Mouse (Mus musculus) CH12.LX (cell line): ENCODE measurements at regions not wholly inside any gene's neighbourhood (a gene's known extent, or its start where the extent isn't known, plus 50 kb on each side); places are given as distances from the start of the nearest gene placed in this dataset.

Source experiments
- DNase-seq: peaks from one replicate; pipeline ENCODE4 v3.0.0-alpha.2; 2013; ENCODE audit errors: extremely low read depth
- H3K27ac ChIP-seq: 2 replicates; pipeline ENCODE4 v1.5.1; 2012; ENCODE audit warnings: low read depth, mild to moderate bottlenecking, control low read depth, moderate library complexity; ENCODE audit not compliant: insufficient read depth
- H3K27me3 ChIP-seq: replicated peaks from 2 replicates; pipeline ENCODE3; 2012; ENCODE audit warnings: inconsistent platforms
- H3K36me3 ChIP-seq, 2 experiments: replicated peaks in 1 of 2; 2 replicates each; pipeline versions ENCODE3 to v1.6.1; 2012; ENCODE audit warnings: inconsistent platforms in 1 of 2, low read length in 1 of 2, mild to moderate bottlenecking in 1 of 2, mixed read lengths in 1 of 2, moderate library complexity in 1 of 2; ENCODE audit not compliant: control insufficient read depth in 1 of 2, insufficient read depth in 1 of 2
- H3K4me1 ChIP-seq, 2 experiments: 2 replicates each; pipeline ENCODE4 v1.6.1; 2012; ENCODE audit warnings: inconsistent platforms in 1 of 2, moderate library complexity in 1 of 2; ENCODE audit not compliant: insufficient read depth in 2 of 2, control insufficient read depth in 1 of 2
- H3K4me2 ChIP-seq: 2 replicates; pipeline ENCODE4 v1.6.1; 2012; ENCODE audit warnings: low read depth, mild to moderate bottlenecking, control low read depth; ENCODE audit not compliant: poor library complexity, insufficient read depth, severe bottlenecking
- H3K4me3 ChIP-seq, 3 experiments: fragments of 150-350 bp in 1 of 3; sonication (generic) in 1 of 3; replicated peaks in 1 of 3; 2 replicates each; pipeline versions ENCODE3 to v1.5.1; 2011 to 2012; ENCODE audit warnings: low read depth in 2 of 3, low read length in 2 of 3, mild to moderate bottlenecking in 2 of 3, moderate library complexity in 2 of 3, control low read depth in 1 of 3, improper control_type of control experiment in 1 of 3, inconsistent platforms in 1 of 3, mixed read lengths in 1 of 3; ENCODE audit not compliant: poor library complexity in 1 of 3
- H3K79me2 ChIP-seq: replicated peaks from 2 replicates; pipeline ENCODE4 v1.6.1; 2012; ENCODE audit warnings: mild to moderate bottlenecking, moderate library complexity; ENCODE audit not compliant: control insufficient read depth, poor library complexity, insufficient read depth, severe bottlenecking; ENCODE audit errors: extremely low read depth
- H3K9ac ChIP-seq: 2 replicates; pipeline ENCODE4 v1.6.1; 2012; ENCODE audit warnings: low read depth, mild to moderate bottlenecking, control low read depth, moderate library complexity; ENCODE audit not compliant: insufficient read depth
- H3K9me3 ChIP-seq: replicated peaks from 2 replicates; pipeline ENCODE3; 2012; ENCODE audit warnings: low read length, inconsistent platforms, mixed read lengths
- CHD1 ChIP-seq: IDR thresholded peaks from 2 replicates; pipeline ENCODE4 v1.6.1; 2012; ENCODE audit warnings: low read depth, low read length, improper control_type of control experiment, inconsistent platforms
- CTCF ChIP-seq, 2 experiments: IDR thresholded peaks in 1 of 2; conservative IDR thresholded peaks in 1 of 2; 2 replicates each; pipeline ENCODE4 v1.5.1; 2011 to 2012; ENCODE audit warnings: low read depth in 2 of 2, low read length in 2 of 2, improper control_type of control experiment in 1 of 2, inconsistent platforms in 1 of 2, mild to moderate bottlenecking in 1 of 2, moderate library complexity in 1 of 2
- E2F4 ChIP-seq: IDR thresholded peaks from 2 replicates; pipeline ENCODE4 v1.6.1; 2011; ENCODE audit warnings: low read depth, low read length, improper control_type of control experiment; ENCODE audit not compliant: insufficient replicate concordance
- ELF1 ChIP-seq: IDR thresholded peaks from 2 replicates; pipeline ENCODE4 v1.6.1; 2014; ENCODE audit warnings: low read depth, mild to moderate bottlenecking, inconsistent platforms, low read length, improper control_type of control experiment
- EP300 ChIP-seq: IDR thresholded peaks from 2 replicates; pipeline ENCODE4 v1.6.1; 2011; ENCODE audit warnings: low read length, improper control_type of control experiment
- IRF4 ChIP-seq: IDR thresholded peaks from 2 replicates; pipeline ENCODE4 v1.6.1; 2014; ENCODE audit warnings: low read depth, mild to moderate bottlenecking, inconsistent platforms, low read length, improper control_type of control experiment
- JUN ChIP-seq: IDR thresholded peaks from 2 replicates; pipeline ENCODE4 v1.6.1; 2011; ENCODE audit warnings: low read depth, mild to moderate bottlenecking, low read length, improper control_type of control experiment, moderate library complexity; ENCODE audit not compliant: insufficient read depth
- JUND ChIP-seq: conservative IDR thresholded peaks from 2 replicates; pipeline ENCODE4 v1.6.1; 2011; ENCODE audit warnings: low read depth, low read length, improper control_type of control experiment
- MAX ChIP-seq: IDR thresholded peaks from 2 replicates; pipeline ENCODE4 v1.6.1; 2011; ENCODE audit warnings: low read length, improper control_type of control experiment
- MAZ ChIP-seq: IDR thresholded peaks from 2 replicates; pipeline ENCODE4 v1.6.1; 2012; ENCODE audit warnings: low read depth, mild to moderate bottlenecking, inconsistent platforms, low read length, improper control_type of control experiment, moderate library complexity
- MEF2A ChIP-seq: IDR thresholded peaks from 2 replicates; pipeline ENCODE4 v1.6.1; 2014; ENCODE audit warnings: low read depth, mild to moderate bottlenecking, inconsistent platforms, low read length, improper control_type of control experiment, borderline replicate concordance
- MXI1 ChIP-seq: IDR thresholded peaks from 2 replicates; pipeline ENCODE4 v1.6.1; 2011; ENCODE audit warnings: mild to moderate bottlenecking, low read depth, low read length, improper control_type of control experiment
- NRF1 ChIP-seq: IDR thresholded peaks from 2 replicates; pipeline ENCODE4 v1.6.1; 2014; ENCODE audit warnings: low read depth, mild to moderate bottlenecking, inconsistent platforms, low read length, improper control_type of control experiment, moderate library complexity
- PAX5 ChIP-seq: IDR thresholded peaks from 2 replicates; pipeline ENCODE4 v1.6.1; 2012; ENCODE audit warnings: low read length, inconsistent platforms, mixed read lengths
- POLR2AphosphoS2 ChIP-seq: IDR thresholded peaks from 2 replicates; pipeline ENCODE4 v1.6.1; 2011; ENCODE audit warnings: low read depth, low read length, improper control_type of control experiment
- RAD21 ChIP-seq: IDR thresholded peaks from 2 replicates; pipeline ENCODE4 v1.6.1; 2011; ENCODE audit warnings: low read depth, mild to moderate bottlenecking, low read length, improper control_type of control experiment, moderate library complexity
- RCOR1 ChIP-seq: conservative IDR thresholded peaks from 2 replicates; pipeline ENCODE4 v1.6.1; 2012; ENCODE audit warnings: low read depth, mild to moderate bottlenecking, inconsistent platforms, low read length, improper control_type of control experiment
- TCF12 ChIP-seq: IDR thresholded peaks from 2 replicates; pipeline ENCODE4 v1.6.1; 2014; ENCODE audit warnings: low read depth, mild to moderate bottlenecking, inconsistent platforms, low read length, improper control_type of control experiment
- ZKSCAN1 ChIP-seq: IDR thresholded peaks from 2 replicates; pipeline ENCODE4 v1.6.1; 2012; ENCODE audit warnings: low read depth, inconsistent platforms, low read length, improper control_type of control experiment, borderline replicate concordance
- ZNF384 ChIP-seq: IDR thresholded peaks from 2 replicates; pipeline ENCODE4 v1.6.1; 2012; ENCODE audit warnings: low read depth, low read length, improper control_type of control experiment, inconsistent platforms
- dilution Hi-C: fragments of 300-500 bp; cut with MboI; formaldehyde crosslinking; loops from 2 replicates; pipeline ENCODE4 v1.14.3; 2020; ENCODE audit warnings: low sequenced_read_pairs; ENCODE audit not compliant: extremely low pct_unique_long_range_greater_than_20kb, extremely low pct_ligation_motif_present
- in situ Hi-C: fragments of 300-500 bp; cut with MboI; formaldehyde crosslinking; loops from 3 replicates; pipeline ENCODE4 v1.14.3; 2019; ENCODE audit warnings: low sequenced_read_pairs, low pct_ligation_motif_present, low pct_unique_long_range_greater_than_20kb, mixed read lengths

DNA sequence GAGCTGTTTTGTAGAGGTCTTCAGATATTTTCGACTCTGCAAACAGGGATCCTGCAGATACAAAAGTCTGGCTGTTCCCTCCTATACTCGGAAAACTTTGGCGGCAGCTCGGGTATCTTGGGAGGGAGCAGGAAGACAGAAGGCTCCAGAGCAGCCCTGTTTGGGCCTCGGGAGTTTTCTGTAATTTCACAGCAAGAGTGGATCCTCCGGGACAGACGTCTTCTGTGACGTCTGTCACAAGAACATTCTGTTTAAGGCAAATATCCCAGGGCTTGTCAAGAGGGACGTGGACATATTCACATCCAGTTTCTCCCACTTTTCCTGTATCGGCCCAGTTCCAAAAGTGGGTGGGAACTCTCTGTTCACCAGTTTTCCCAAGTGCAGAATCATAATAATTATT is 60.9 kb upstream of the Slc45a1 start:
- no peaks in the 10 kb centered on the region for H3K27me3 ChIP-seq
- TF ChIP-seq MXI1 (no peak), EP300 (no peak), ZNF384 (no peak), IRF4 (no peak), PAX5 (no peak), POLR2AphosphoS2 (no peak), MEF2A (no peak), RCOR1 (no peak), JUN (no peak), E2F4 (no peak), NRF1 (no peak), MAX (no peak)
- TF ChIP-seq, all 38 proteins: peak for 0
- H3K9me3 ChIP-seq: no peaks in the 10 kb centered on the region
- no peak for DNase-seq
- H3K9ac ChIP-seq: no peak overlapping the region
- H3K79me2 ChIP-seq: no peaks in the 10 kb centered on the region
- in situ Hi-C loops: no loop called here
- peaks cover 3 to 18% of the 10 kb centered on the region in 2 experiments; a peak in 3 of 4 replicates for H3K4me1 ChIP-seq
- H3K36me3 ChIP-seq: no peaks in the 10 kb centered on the region
- dilution Hi-C loops: no loop called here
- H3K4me3 ChIP-seq: no peak overlapping the region
- no peak overlapping the region for H3K27ac ChIP-seq
- H3K4me2 ChIP-seq: no peak overlapping the region

DNA sequence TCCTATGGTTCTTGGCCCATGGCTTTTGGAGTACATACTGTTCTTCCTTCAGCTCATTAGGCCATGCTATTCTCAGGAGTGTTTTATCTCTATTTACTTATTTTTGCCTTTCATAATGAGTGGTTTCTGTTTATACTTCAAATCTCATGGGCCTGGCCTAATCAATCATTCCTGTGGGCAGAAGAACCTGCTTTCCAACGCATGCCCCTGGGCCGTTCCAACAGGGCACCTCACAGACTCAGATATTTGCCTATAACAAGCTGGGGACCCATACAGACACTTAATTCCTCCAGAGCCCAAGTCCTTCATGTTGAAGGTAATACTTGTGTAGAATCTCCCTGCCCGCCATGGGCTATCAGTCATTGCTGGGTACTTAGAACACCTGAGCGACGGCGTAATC is 59.7 kb upstream of the Slc45a1 start:
- in situ Hi-C loops (no loop called here), dilution Hi-C loops (no loop called here)
- Histone ChIP-seq H3K4me3 (no peak overlapping the region), H3K4me2 (no peak overlapping the region), H3K27me3 (no peaks in the 10 kb centered on the region), H3K79me2 (no peaks in the 10 kb centered on the region), H3K27ac (no peak overlapping the region), H3K9ac (no peak overlapping the region), H3K9me3 (no peaks in the 10 kb centered on the region), H3K36me3 (no peaks in the 10 kb centered on the region), H3K4me1 (peaks cover 3 to 18% of the 10 kb centered on the region in 2 experiments; a peak in 3 of 4 replicates)
- no peak for DNase-seq
- TF ChIP-seq ZKSCAN1 (no peak), JUND (no peak), CTCF (conservative IDR thresholded peaks at IDR 0.05 in 1 of 2, IDR thresholded peaks at IDR 0.05 in 1 of 2; ENCODE audit: low read depth in 2 of 2, low read length in 2 of 2) (no peak), NRF1 (no peak), MAZ (no peak), RAD21 (no peak), TCF12 (no peak), EP300 (no peak), RCOR1 (no peak), CHD1 (no peak), ELF1 (no peak)
